Mouse (Mus musculus) megakaryocyte, embryonic 14.5 days (primary cell): Measurements from ENCODE around the gene Mef2a. TPM values are rescaled to one million over a fixed set of nuclear protein-coding genes. Genes with fewer than 3 reads are reported as not detected.

Source experiments
- H3K27me3 ChIP-seq: replicated peaks from 2 replicates; pipeline ENCODE3; 2012; ENCODE audit warnings: inconsistent platforms
- H3K36me3 ChIP-seq: replicated peaks from 2 replicates; pipeline ENCODE3; 2012; ENCODE audit warnings: low read length, inconsistent platforms, mixed read lengths
- H3K4me1 ChIP-seq: 2 replicates; pipeline ENCODE4 v1.6.1; 2012; ENCODE audit warnings: inconsistent platforms
- H3K4me3 ChIP-seq: replicated peaks from 2 replicates; pipeline ENCODE3; 2012; ENCODE audit warnings: moderate library complexity, mild to moderate bottlenecking, inconsistent platforms
- H3K9me3 ChIP-seq: 2 replicates; pipeline ENCODE4 v1.6.1; 2012; ENCODE audit warnings: inconsistent platforms
- FLI1 ChIP-seq: IDR thresholded peaks from 2 replicates; pipeline ENCODE4 v1.6.1; 2012; ENCODE audit warnings: low read length, inconsistent platforms, mixed read lengths
- GATA1 ChIP-seq: IDR thresholded peaks from 3 replicates; pipeline ENCODE4 v1.6.1; 2012; ENCODE audit warnings: mixed read lengths, low read length, inconsistent platforms, borderline replicate concordance
- polyA plus RNA-seq: library from polyadenylated mRNA; stranded (reverse); fragments of >175 nt; gene quantifications from 2 replicates; pipeline ENCODE4 v1.2.3, GENCODE M21; 2012; ENCODE audit warnings: low replicate concordance; ENCODE audit not compliant: insufficient read depth

Mef2a gene
- polyA plus RNA-seq, 1 experiment = 3.5 TPM

- H3K36me3 ChIP-seq = no peaks in the 10 kb centered on the region
- no peak overlapping the region for H3K4me3 ChIP-seq
- peaks cover 4% of the 10 kb centered on the region for H3K27me3 ChIP-seq
- H3K4me1 ChIP-seq = peaks cover 34% of the 10 kb centered on the region
- no peaks in the 10 kb centered on the region for H3K9me3 ChIP-seq
- TF ChIP-seq FLI1 (no peak), GATA1 (no peak)
These were observed 159.1 kb downstream of the Mef2a start for GRCm38 (mm10) chr7:67213589-67213988.

GRCm38 (mm10) chr7:67211971-67212370 is 160.7 kb downstream of the Mef2a start:
- Histone ChIP-seq H3K4me3 (no peak overlapping the region), H3K4me1 (peaks cover 30% of the 10 kb centered on the region), H3K27me3 (peaks cover 4% of the 10 kb centered on the region), H3K9me3 (no peaks in the 10 kb centered on the region), H3K36me3 (no peaks in the 10 kb centered on the region)
- TF ChIP-seq FLI1 = no peak
- no peak for TF ChIP-seq GATA1

GRCm38 (mm10) chr7:67211341-67211740 is 161.3 kb downstream of the Mef2a start:
- Histone ChIP-seq H3K4me1 (peaks cover 24% of the 10 kb centered on the region), H3K27me3 (peaks cover 4% of the 10 kb centered on the region)
- TF ChIP-seq GATA1 (no peak), FLI1 (no peak)

GRCm38 (mm10) chr7:67210004-67210833 is 162.4 kb downstream of the Mef2a start:
- H3K9me3 ChIP-seq = no peaks in the 10 kb centered on the region
- TF ChIP-seq FLI1 = no peak
- no peak for TF ChIP-seq GATA1
- peaks cover 19% of the 10 kb centered on the region for H3K4me1 ChIP-seq
- H3K4me3 ChIP-seq = no peak overlapping the region
- H3K27me3 ChIP-seq = peaks cover 5% of the 10 kb centered on the region
- H3K36me3 ChIP-seq = no peaks in the 10 kb centered on the region

More at GRCm38 (mm10) chr7:67211341-67211740, 161.3 kb downstream of the Mef2a start:
- Histone ChIP-seq H3K4me3 (no peak overlapping the region), H3K36me3 (no peaks in the 10 kb centered on the region), H3K9me3 (no peaks in the 10 kb centered on the region)

- peaks cover 6% of the 10 kb centered on the region for H3K27me3 ChIP-seq
- no peak overlapping the region for H3K4me3 ChIP-seq
- H3K9me3 ChIP-seq = no peaks in the 10 kb centered on the region
- H3K4me1 ChIP-seq = peaks cover 19% of the 10 kb centered on the region
- TF ChIP-seq GATA1 (no peak), FLI1 (no peak)
- H3K36me3 ChIP-seq = no peaks in the 10 kb centered on the region
These were observed 164.3 kb downstream of the Mef2a start for GRCm38 (mm10) chr7:67208317-67208716.

- Histone ChIP-seq H3K4me3 (no peak overlapping the region), H3K9me3 (no peaks in the 10 kb centered on the region), H3K27me3 (peaks cover 5% of the 10 kb centered on the region), H3K4me1 (peaks cover 19% of the 10 kb centered on the region), H3K36me3 (no peaks in the 10 kb centered on the region)
- TF ChIP-seq FLI1 (no peak), GATA1 (no peak)
These were observed 165.0 kb downstream of the Mef2a start for GRCm38 (mm10) chr7:67207701-67208100.

GRCm38 (mm10) chr7:67206496-67206895 is 166.2 kb downstream of the Mef2a start:
- Histone ChIP-seq H3K36me3 (no peaks in the 10 kb centered on the region), H3K4me3 (no peak overlapping the region)
- TF ChIP-seq GATA1 = no peak

GRCm38 (mm10) chr7:67205734-67206425 is 166.8 kb downstream of the Mef2a start:
- Histone ChIP-seq H3K9me3 (no peaks in the 10 kb centered on the region), H3K4me1 (peaks cover 14% of the 10 kb centered on the region), H3K27me3 (peaks cover 2% of the 10 kb centered on the region), H3K4me3 (no peak overlapping the region), H3K36me3 (no peaks in the 10 kb centered on the region)
- TF ChIP-seq GATA1 (no peak), FLI1 (no peak)

More at GRCm38 (mm10) chr7:67206496-67206895, 166.2 kb downstream of the Mef2a start:
- Histone ChIP-seq H3K4me1 (peaks cover 19% of the 10 kb centered on the region), H3K9me3 (no peaks in the 10 kb centered on the region), H3K27me3 (peaks cover 2% of the 10 kb centered on the region)

GRCm38 (mm10) chr7:67203625-67204024 is 169.0 kb downstream of the Mef2a start:
- TF ChIP-seq FLI1 (no peak), GATA1 (no peak)
- no peaks in the 10 kb centered on the region for H3K9me3 ChIP-seq

GRCm38 (mm10) chr7:67199412-67199811 is 173.2 kb downstream of the Mef2a start:
- Histone ChIP-seq H3K4me1 (peaks cover 4% of the 10 kb centered on the region; the same call in 1 of the 2 replicates), H3K27me3 (peaks cover 7% of the 10 kb centered on the region), H3K9me3 (peaks cover 12% of the 10 kb centered on the region), H3K4me3 (peak overlapping the region; percentile 38), H3K36me3 (no peaks in the 10 kb centered on the region)
- no peak for TF ChIP-seq FLI1
- no peak for TF ChIP-seq GATA1

More at GRCm38 (mm10) chr7:67203625-67204024, 169.0 kb downstream of the Mef2a start:
- Histone ChIP-seq H3K4me1 (peaks cover 4% of the 10 kb centered on the region; the same call in 1 of the 2 replicates), H3K4me3 (no peak overlapping the region), H3K36me3 (no peaks in the 10 kb centered on the region), H3K27me3 (peaks cover 7% of the 10 kb centered on the region)
